Mouse (Mus musculus): ENCODE results near the gene Klhdc1. TPM values are rescaled to one million over a fixed set of nuclear protein-coding genes. Genes with fewer than 3 reads are reported as not detected.
A peak's percentile ranks its signal among the peaks of the same experiment; 100 is the strongest.

Gene Klhdc1
- polyA plus RNA-seq, 2 experiments = 3.3 to 3.6 TPM

DNA sequence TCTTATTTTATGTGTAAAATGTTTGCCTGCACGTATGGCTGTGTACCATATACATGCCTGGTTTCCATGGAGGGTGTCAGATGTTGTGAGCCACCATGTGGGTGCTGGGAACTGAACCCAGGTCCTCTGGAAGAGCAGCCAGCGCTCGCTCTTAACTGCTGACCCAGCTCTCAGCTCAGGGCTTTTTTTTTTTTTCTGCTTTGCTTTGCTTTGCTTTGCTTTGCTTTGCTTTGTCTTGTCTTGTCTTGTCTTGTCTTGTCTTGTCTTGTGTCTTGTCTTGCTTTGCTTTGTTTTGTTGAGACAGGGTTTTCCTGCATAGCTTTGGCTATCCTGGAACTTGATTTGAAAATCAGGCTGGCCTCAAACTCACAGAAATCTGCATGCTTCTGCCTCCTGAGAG lies 39.9 kb downstream of the Klhdc1 start:
- Histone ChIP-seq H3K9me3 (ENCODE audit: control insufficient read depth, low read length) (no peaks in the 10 kb centered on the region), H3K9ac (replicated peaks) (no peak overlapping the region), H3K27me3 (ENCODE audit: control insufficient read depth, insufficient read depth, low read length) (no peaks in the 10 kb centered on the region), H3K4me1 (replicated peaks; ENCODE audit: control insufficient read depth in 2 of 2, insufficient read depth in 2 of 2, low read length in 1 of 2) (peaks cover 0 to 2% of the 10 kb centered on the region in 2 experiments; a peak in 1 of 4 replicates), H3K4me2 (ENCODE audit: low read depth) (no peak overlapping the region), H3K27ac (no peak overlapping the region), H3K36me3 (replicated peaks; ENCODE audit: control insufficient read depth, insufficient read depth, low read depth) (no peaks in the 10 kb centered on the region), H3K4me3 (ENCODE audit: insufficient read depth in 1 of 2, low read depth in 2 of 2, low read length in 2 of 2) (no peak overlapping the region)
- TF ChIP-seq EP300 (IDR thresholded peaks at IDR 0.05; ENCODE audit: low read depth) (no peak), CTCF (IDR thresholded peaks at IDR 0.05; ENCODE audit: low read depth) (no peak)
- WGBS (ENCODE audit: insufficient replicate concordance) = 85% methylated on average over 3 of the region's 3 CpGs
- DNase-seq (ENCODE audit: low read depth in 3 of 3, low spot score in 3 of 3) (no peak), ATAC-seq (ENCODE audit: insufficient read depth) (no peak)

DNA sequence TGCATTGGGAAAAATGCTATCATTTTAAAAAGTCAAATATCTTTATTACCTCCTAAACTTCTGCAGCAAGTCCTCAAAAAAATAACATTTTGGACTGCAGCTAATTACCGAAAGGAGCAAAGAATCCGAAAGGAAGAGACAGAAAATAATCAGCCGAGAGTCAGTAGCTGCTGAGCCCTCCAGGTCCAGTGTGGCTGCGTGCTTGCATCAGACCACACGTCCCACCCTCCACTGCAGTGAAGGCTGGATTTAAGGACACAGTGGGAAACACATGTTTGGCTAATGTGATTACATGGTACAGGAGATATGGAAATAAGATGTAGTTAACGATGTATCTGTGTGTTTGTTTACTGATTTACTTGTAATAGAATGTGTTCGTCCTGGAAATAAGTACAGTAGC lies 42.2 kb downstream of the Klhdc1 start:
- ATAC-seq (ENCODE audit: insufficient read depth) = no peak

GRCm38 (mm10) chr12:69287535-69287934 lies 46.6 kb downstream of the Klhdc1 start:
- no peaks in the 10 kb centered on the region for H3K27me3 ChIP-seq (ENCODE audit: control insufficient read depth, insufficient read depth, low read length)
- H3K4me1 ChIP-seq (replicated peaks; ENCODE audit: control insufficient read depth in 2 of 2, insufficient read depth in 2 of 2, low read length in 1 of 2) = peaks cover 7 to 13% of the 10 kb centered on the region in 2 experiments
- no peak overlapping the region for H3K27ac ChIP-seq
- WGBS (ENCODE audit: insufficient replicate concordance) = 77% methylated on average over 8 of the region's 8 CpGs
- H3K4me3 ChIP-seq (ENCODE audit: insufficient read depth in 1 of 2, low read depth in 2 of 2, low read length in 2 of 2) = no peak overlapping the region
- no peak for DNase-seq (ENCODE audit: low read depth in 3 of 3, low spot score in 3 of 3)
- H3K4me2 ChIP-seq (ENCODE audit: low read depth) = no peak overlapping the region
- no peaks in the 10 kb centered on the region for H3K9me3 ChIP-seq (ENCODE audit: control insufficient read depth, low read length)
- H3K9ac ChIP-seq (replicated peaks) = no peak overlapping the region
- H3K36me3 ChIP-seq (replicated peaks; ENCODE audit: control insufficient read depth, insufficient read depth, low read depth) = no peaks in the 10 kb centered on the region
- TF ChIP-seq CTCF (IDR thresholded peaks at IDR 0.05; ENCODE audit: low read depth) = no peak
- ATAC-seq (ENCODE audit: insufficient read depth) = no peak

More for the DNA sequence above, 42.2 kb downstream of the Klhdc1 start:
- Histone ChIP-seq H3K27me3 (ENCODE audit: control insufficient read depth, insufficient read depth, low read length) (no peaks in the 10 kb centered on the region), H3K9ac (replicated peaks) (no peak overlapping the region), H3K27ac (no peak overlapping the region), H3K9me3 (ENCODE audit: control insufficient read depth, low read length) (no peaks in the 10 kb centered on the region), H3K36me3 (replicated peaks; ENCODE audit: control insufficient read depth, insufficient read depth, low read depth) (no peaks in the 10 kb centered on the region), H3K4me1 (replicated peaks; ENCODE audit: control insufficient read depth in 2 of 2, insufficient read depth in 2 of 2, low read length in 1 of 2) (peaks cover 2 to 4% of the 10 kb centered on the region in 2 experiments; a peak in 3 of 4 replicates), H3K4me2 (ENCODE audit: low read depth) (no peak overlapping the region), H3K4me3 (ENCODE audit: insufficient read depth in 1 of 2, low read depth in 2 of 2, low read length in 2 of 2) (no peak overlapping the region)
- DNase-seq (ENCODE audit: low read depth in 3 of 3, low spot score in 3 of 3) = no peak
- WGBS (ENCODE audit: insufficient replicate concordance) = 79% methylated on average over 7 of the region's 7 CpGs
- TF ChIP-seq CTCF (IDR thresholded peaks at IDR 0.05; ENCODE audit: low read depth) = no peak
- TF ChIP-seq EP300 (IDR thresholded peaks at IDR 0.05; ENCODE audit: low read depth) = no peak

DNA sequence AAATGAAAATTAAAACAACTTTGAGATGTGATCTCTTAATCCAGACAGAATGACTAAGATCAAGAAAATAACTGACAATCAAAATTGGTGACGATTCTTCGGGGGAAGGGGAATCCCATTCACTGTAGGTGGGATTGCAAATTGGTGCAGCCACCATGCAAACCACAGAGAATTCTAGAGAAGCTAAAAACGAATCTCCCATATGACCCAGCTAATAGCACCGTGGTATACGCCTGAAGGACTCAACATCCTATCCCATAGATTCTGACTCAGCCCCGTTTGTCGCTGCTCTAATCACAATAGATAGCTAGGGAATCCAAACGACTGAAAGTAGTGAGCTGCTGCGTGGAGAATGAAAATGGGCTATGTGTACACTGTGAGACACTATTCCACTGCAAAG lies 47.7 kb downstream of the Klhdc1 start:
- H3K9me3 ChIP-seq (ENCODE audit: control insufficient read depth, low read length) = no peaks in the 10 kb centered on the region
- 70% methylated on average over 9 of the region's 9 CpGs for WGBS (ENCODE audit: insufficient replicate concordance)
- no peak for DNase-seq (ENCODE audit: low read depth in 3 of 3, low spot score in 3 of 3)

GRCm38 (mm10) chr12:69292401-69292800 lies 51.4 kb downstream of the Klhdc1 start:
- H3K27ac ChIP-seq = peak overlapping the region; percentile 59
- H3K27me3 ChIP-seq (ENCODE audit: control insufficient read depth, insufficient read depth, low read length) = no peaks in the 10 kb centered on the region
- H3K4me3 ChIP-seq (ENCODE audit: insufficient read depth in 1 of 2, low read depth in 2 of 2, low read length in 2 of 2) = no peak overlapping the region
- H3K9ac ChIP-seq (replicated peaks) = peak overlapping the region; percentile 27; the same call in 1 of the 2 replicates
- WGBS (ENCODE audit: insufficient replicate concordance) = 85% methylated on average over 6 of the region's 6 CpGs
- ATAC-seq (ENCODE audit: insufficient read depth) = no peak
- DNase-seq (ENCODE audit: low read depth in 3 of 3, low spot score in 3 of 3) = no peak
- H3K4me2 ChIP-seq (ENCODE audit: low read depth) = no peak overlapping the region
- H3K9me3 ChIP-seq (ENCODE audit: control insufficient read depth, low read length) = no peaks in the 10 kb centered on the region
- no peak for TF ChIP-seq CTCF (IDR thresholded peaks at IDR 0.05; ENCODE audit: low read depth)
- TF ChIP-seq EP300 (IDR thresholded peaks at IDR 0.05; ENCODE audit: low read depth) = 0 out of 2 replicates have a peak, but pooled peaks have one; percentile 7
- H3K36me3 ChIP-seq (replicated peaks; ENCODE audit: control insufficient read depth, insufficient read depth, low read depth) = no peaks in the 10 kb centered on the region
- H3K4me1 ChIP-seq (replicated peaks; ENCODE audit: control insufficient read depth in 2 of 2, insufficient read depth in 2 of 2, low read length in 1 of 2) = peaks cover 37 to 41% of the 10 kb centered on the region in 2 experiments

More for the DNA sequence above, 47.7 kb downstream of the Klhdc1 start:
- Histone ChIP-seq H3K4me2 (ENCODE audit: low read depth) (no peak overlapping the region), H3K27ac (no peak overlapping the region), H3K36me3 (replicated peaks; ENCODE audit: control insufficient read depth, insufficient read depth, low read depth) (no peaks in the 10 kb centered on the region), H3K4me1 (replicated peaks; ENCODE audit: control insufficient read depth in 2 of 2, insufficient read depth in 2 of 2, low read length in 1 of 2) (peaks cover 17 to 23% of the 10 kb centered on the region in 2 experiments), H3K4me3 (ENCODE audit: insufficient read depth in 1 of 2, low read depth in 2 of 2, low read length in 2 of 2) (no peak overlapping the region), H3K27me3 (ENCODE audit: control insufficient read depth, insufficient read depth, low read length) (no peaks in the 10 kb centered on the region), H3K9ac (replicated peaks) (no peak overlapping the region)
- no peak for ATAC-seq (ENCODE audit: insufficient read depth)
- TF ChIP-seq EP300 (IDR thresholded peaks at IDR 0.05; ENCODE audit: low read depth) (no peak), CTCF (IDR thresholded peaks at IDR 0.05; ENCODE audit: low read depth) (no peak)
